Mouse (Mus musculus): ENCODE results near the gene Tnfaip1. TPM values are rescaled to one million over a fixed set of nuclear protein-coding genes. Genes with fewer than 3 reads are reported as not detected.

The Tnfaip1 gene
- polyA plus RNA-seq, 1 experiment from 2014 or later, result 91.6 TPM

GRCm38 (mm10) chr11:78568827-78569226 is 32.7 kb upstream of the Tnfaip1 start:
- Histone ChIP-seq H3K9me3 (replicated peaks; ENCODE audit: control insufficient read depth, low read length) (no peaks in the 10 kb centered on the region), H3K27ac (replicated peaks; ENCODE audit: low read depth, low read length) (no peak overlapping the region), H3K27me3 (ENCODE audit: control insufficient read depth, insufficient read depth, low read length) (no peaks in the 10 kb centered on the region), H3K4me1 (ENCODE audit: control insufficient read depth, insufficient read depth, low read length) (no peaks in the 10 kb centered on the region), H3K4me3 (ENCODE audit: low read depth, low read length) (no peak overlapping the region), H3K36me3 (replicated peaks; ENCODE audit: control insufficient read depth, insufficient read depth, low read depth, low read length) (no peaks in the 10 kb centered on the region; the same call in 1 of the 2 replicates), H3K4me2 (ENCODE audit: low read depth, low read length) (no peak overlapping the region), H3K9ac (replicated peaks; ENCODE audit: low read length) (no peak overlapping the region)
- no peak for ATAC-seq (replicated peaks; ENCODE audit: insufficient number of reproducible peaks, low FRiP score, low TSS enrichment, low read depth)
- 91% methylated on average over 10 of the region's 10 CpGs for WGBS
- DNase-seq (ENCODE audit: low spot score), result no peak

GRCm38 (mm10) chr11:78567614-78568013 is 31.5 kb upstream of the Tnfaip1 start:
- Histone ChIP-seq H3K4me1 (ENCODE audit: control insufficient read depth, insufficient read depth, low read length) (no peaks in the 10 kb centered on the region), H3K27me3 (ENCODE audit: control insufficient read depth, insufficient read depth, low read length) (no peaks in the 10 kb centered on the region), H3K9ac (replicated peaks; ENCODE audit: low read length) (no peak overlapping the region), H3K27ac (replicated peaks; ENCODE audit: low read depth, low read length) (no peak overlapping the region), H3K9me3 (replicated peaks; ENCODE audit: control insufficient read depth, low read length) (no peaks in the 10 kb centered on the region), H3K4me3 (ENCODE audit: low read depth, low read length) (no peak overlapping the region), H3K36me3 (replicated peaks; ENCODE audit: control insufficient read depth, insufficient read depth, low read depth, low read length) (no peaks in the 10 kb centered on the region; the same call in 1 of the 2 replicates), H3K4me2 (ENCODE audit: low read depth, low read length) (no peak overlapping the region)
- WGBS, result 94% methylated on average over 6 of the region's 6 CpGs
- DNase-seq (ENCODE audit: low spot score) (no peak), ATAC-seq (replicated peaks; ENCODE audit: insufficient number of reproducible peaks, low FRiP score, low TSS enrichment, low read depth) (no peak)

- Histone ChIP-seq H3K4me1 (ENCODE audit: control insufficient read depth, insufficient read depth, low read length) (no peaks in the 10 kb centered on the region), H3K9ac (replicated peaks; ENCODE audit: low read length) (no peak overlapping the region), H3K4me2 (ENCODE audit: low read depth, low read length) (no peak overlapping the region), H3K27ac (replicated peaks; ENCODE audit: low read depth, low read length) (no peak overlapping the region), H3K4me3 (ENCODE audit: low read depth, low read length) (no peak overlapping the region), H3K36me3 (replicated peaks; ENCODE audit: control insufficient read depth, insufficient read depth, low read depth, low read length) (no peaks in the 10 kb centered on the region; the same call in 1 of the 2 replicates), H3K27me3 (ENCODE audit: control insufficient read depth, insufficient read depth, low read length) (no peaks in the 10 kb centered on the region), H3K9me3 (replicated peaks; ENCODE audit: control insufficient read depth, low read length) (no peaks in the 10 kb centered on the region)
- no peak for DNase-seq (ENCODE audit: low spot score)
- WGBS, result 71% methylated on average over 6 of the region's 6 CpGs
- ATAC-seq (replicated peaks; ENCODE audit: insufficient number of reproducible peaks, low FRiP score, low TSS enrichment, low read depth), result no peak
These were observed 30.6 kb upstream of the Tnfaip1 start for GRCm38 (mm10) chr11:78566775-78567174.

DNA sequence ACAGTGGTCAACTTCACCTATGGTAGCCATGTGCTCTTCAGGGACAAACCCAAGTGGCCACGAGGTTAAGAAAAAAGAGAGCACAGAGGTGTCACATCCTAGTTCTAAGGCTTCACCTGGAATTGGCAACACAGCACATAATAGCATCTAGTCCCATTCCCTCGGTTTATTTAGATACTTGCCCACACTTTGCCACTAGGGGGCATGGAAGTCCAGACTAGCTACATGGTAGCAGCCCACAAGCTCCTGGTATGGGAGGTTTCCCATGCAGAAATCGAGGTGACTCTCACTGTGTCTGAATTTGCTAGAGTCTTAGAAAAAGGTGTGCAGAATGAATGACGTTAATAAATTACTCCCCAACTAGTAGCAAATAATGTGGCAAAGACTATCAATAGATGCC is 24.3 kb upstream of the Tnfaip1 start:
- H3K27ac ChIP-seq (replicated peaks; ENCODE audit: low read depth, low read length), result no peak overlapping the region
- no peak overlapping the region for H3K4me3 ChIP-seq (ENCODE audit: low read depth, low read length)
- DNase-seq (ENCODE audit: low spot score), result peak; percentile 84
- no peaks in the 10 kb centered on the region for H3K9me3 ChIP-seq (replicated peaks; ENCODE audit: control insufficient read depth, low read length)
- H3K36me3 ChIP-seq (replicated peaks; ENCODE audit: control insufficient read depth, insufficient read depth, low read depth, low read length), result no peaks in the 10 kb centered on the region
- H3K9ac ChIP-seq (replicated peaks; ENCODE audit: low read length), result no peak overlapping the region
- no peaks in the 10 kb centered on the region for H3K4me1 ChIP-seq (ENCODE audit: control insufficient read depth, insufficient read depth, low read length)
- H3K4me2 ChIP-seq (ENCODE audit: low read depth, low read length), result no peak overlapping the region
- 0 out of 2 replicates have a peak, but pooled peaks have one; percentile 10 for ATAC-seq (replicated peaks; ENCODE audit: insufficient number of reproducible peaks, low FRiP score, low TSS enrichment, low read depth)
- WGBS, result 18% methylated on average over 4 of the region's 4 CpGs
- H3K27me3 ChIP-seq (ENCODE audit: control insufficient read depth, insufficient read depth, low read length), result no peaks in the 10 kb centered on the region

- DNase-seq (ENCODE audit: low spot score) (no peak), ATAC-seq (replicated peaks; ENCODE audit: insufficient number of reproducible peaks, low FRiP score, low TSS enrichment, low read depth) (no peak)
- Histone ChIP-seq H3K9me3 (replicated peaks; ENCODE audit: control insufficient read depth, low read length) (no peaks in the 10 kb centered on the region), H3K9ac (replicated peaks; ENCODE audit: low read length) (no peak overlapping the region), H3K27me3 (ENCODE audit: control insufficient read depth, insufficient read depth, low read length) (no peaks in the 10 kb centered on the region), H3K27ac (replicated peaks; ENCODE audit: low read depth, low read length) (no peak overlapping the region), H3K36me3 (replicated peaks; ENCODE audit: control insufficient read depth, insufficient read depth, low read depth, low read length) (no peaks in the 10 kb centered on the region), H3K4me3 (ENCODE audit: low read depth, low read length) (no peak overlapping the region), H3K4me2 (ENCODE audit: low read depth, low read length) (no peak overlapping the region), H3K4me1 (ENCODE audit: control insufficient read depth, insufficient read depth, low read length) (no peaks in the 10 kb centered on the region)
- WGBS, result 47% methylated on average over 8 of the region's 8 CpGs
These were observed 21.1 kb upstream of the Tnfaip1 start for GRCm38 (mm10) chr11:78557241-78557640.

- no peak overlapping the region for H3K27ac ChIP-seq (replicated peaks; ENCODE audit: low read depth, low read length)
- no peak for DNase-seq (ENCODE audit: low spot score)
These were observed 19.9 kb upstream of the Tnfaip1 start for GRCm38 (mm10) chr11:78556070-78556469.

DNA sequence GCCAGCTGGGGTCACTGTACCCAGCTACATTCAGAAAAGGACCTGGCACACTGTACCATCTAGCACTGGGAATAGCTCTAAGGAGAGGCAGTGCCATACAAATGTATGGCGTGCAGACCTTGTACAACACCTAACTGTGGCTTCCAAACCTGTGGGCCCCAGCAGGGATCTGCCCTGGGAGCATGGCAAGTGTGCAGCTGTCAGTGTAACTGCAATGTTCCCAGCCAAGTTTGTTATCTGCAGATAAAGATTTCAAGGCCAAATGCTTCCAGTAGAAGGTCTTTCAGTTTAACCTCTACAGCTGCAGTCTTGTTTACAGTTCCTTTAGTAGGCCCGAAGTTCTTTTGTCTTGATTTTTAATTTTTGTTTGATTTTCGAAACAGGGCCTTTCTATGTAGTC is 19.5 kb upstream of the Tnfaip1 start:
- Histone ChIP-seq H3K9me3 (replicated peaks; ENCODE audit: control insufficient read depth, low read length) (no peaks in the 10 kb centered on the region), H3K9ac (replicated peaks; ENCODE audit: low read length) (no peak overlapping the region), H3K4me3 (ENCODE audit: low read depth, low read length) (no peak overlapping the region), H3K4me1 (ENCODE audit: control insufficient read depth, insufficient read depth, low read length) (no peaks in the 10 kb centered on the region), H3K4me2 (ENCODE audit: low read depth, low read length) (no peak overlapping the region), H3K27ac (replicated peaks; ENCODE audit: low read depth, low read length) (no peak overlapping the region), H3K36me3 (replicated peaks; ENCODE audit: control insufficient read depth, insufficient read depth, low read depth, low read length) (no peaks in the 10 kb centered on the region), H3K27me3 (ENCODE audit: control insufficient read depth, insufficient read depth, low read length) (no peaks in the 10 kb centered on the region)
- ATAC-seq (replicated peaks; ENCODE audit: insufficient number of reproducible peaks, low FRiP score, low TSS enrichment, low read depth) (no peak), DNase-seq (ENCODE audit: low spot score) (no peak)
- 83% methylated on average over 3 of the region's 3 CpGs for WGBS

More at GRCm38 (mm10) chr11:78556070-78556469, 19.9 kb upstream of the Tnfaip1 start:
- ATAC-seq (replicated peaks; ENCODE audit: insufficient number of reproducible peaks, low FRiP score, low TSS enrichment, low read depth), result no peak
- Histone ChIP-seq H3K36me3 (replicated peaks; ENCODE audit: control insufficient read depth, insufficient read depth, low read depth, low read length) (no peaks in the 10 kb centered on the region), H3K4me3 (ENCODE audit: low read depth, low read length) (no peak overlapping the region), H3K4me1 (ENCODE audit: control insufficient read depth, insufficient read depth, low read length) (no peaks in the 10 kb centered on the region), H3K4me2 (ENCODE audit: low read depth, low read length) (no peak overlapping the region), H3K27me3 (ENCODE audit: control insufficient read depth, insufficient read depth, low read length) (no peaks in the 10 kb centered on the region), H3K9ac (replicated peaks; ENCODE audit: low read length) (no peak overlapping the region), H3K9me3 (replicated peaks; ENCODE audit: control insufficient read depth, low read length) (no peaks in the 10 kb centered on the region)
- 79% methylated on average over 4 of the region's 4 CpGs for WGBS

DNA sequence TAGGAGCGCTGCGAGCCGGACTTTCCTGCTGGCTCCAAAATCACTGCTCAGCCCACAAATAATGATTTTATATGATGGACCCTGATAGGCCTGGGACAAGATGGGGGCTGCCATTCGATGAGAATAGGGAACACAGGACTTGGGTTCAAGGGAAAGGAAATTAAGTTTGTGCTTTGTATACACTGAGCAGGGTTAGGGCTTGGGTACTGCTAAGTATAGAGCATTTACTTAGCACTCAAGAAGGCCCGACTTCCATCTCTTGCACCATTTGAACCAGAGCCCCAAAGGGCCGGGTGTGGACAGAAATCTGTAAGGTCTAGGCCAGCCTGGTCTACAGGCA is 14.9 kb upstream of the Tnfaip1 start:
- Histone ChIP-seq H3K27me3 (ENCODE audit: control insufficient read depth, insufficient read depth, low read length) (no peaks in the 10 kb centered on the region), H3K4me3 (ENCODE audit: low read depth, low read length) (peak overlapping the region; percentile 59), H3K36me3 (replicated peaks; ENCODE audit: control insufficient read depth, insufficient read depth, low read depth, low read length) (no peaks in the 10 kb centered on the region), H3K27ac (replicated peaks; ENCODE audit: low read depth, low read length) (peak overlapping the region; percentile 52; the same call in 1 of the 2 replicates), H3K4me2 (ENCODE audit: low read depth, low read length) (peak overlapping the region; percentile 69), H3K4me1 (ENCODE audit: control insufficient read depth, insufficient read depth, low read length) (peaks cover 2% of the 10 kb centered on the region), H3K9ac (replicated peaks; ENCODE audit: low read length) (peak overlapping the region; percentile 71), H3K9me3 (replicated peaks; ENCODE audit: control insufficient read depth, low read length) (no peaks in the 10 kb centered on the region)
- no peak for DNase-seq (ENCODE audit: low spot score)
- peak; percentile 22 for ATAC-seq (replicated peaks; ENCODE audit: insufficient number of reproducible peaks, low FRiP score, low TSS enrichment, low read depth)
- 30% methylated on average over 6 of the region's 6 CpGs for WGBS

Measured in embryonic facial prominence, embryonic 11.5 days (tissue).